Mouse (Mus musculus): ENCODE data around the gene Chl1.

GRCm38 (mm10) chr6:103795241-103795640, 284.9 kb downstream of the Chl1 start:
- TF ChIP-seq CTCF (IDR thresholded peaks at IDR 0.05; ENCODE audit: extremely low read depth, insufficient read depth, low read length), result no peak
- no peak for TF ChIP-seq POLR2A (IDR thresholded peaks at IDR 0.05; ENCODE audit: extremely low read depth, insufficient read depth, low read length)
